Mouse (Mus musculus) testis, adult 2 months (tissue): ENCODE data around the gene Cd37. TPM values are rescaled to one million over a fixed set of nuclear protein-coding genes. Genes with fewer than 3 reads are reported as not detected.
A peak's percentile ranks its signal among the peaks of the same experiment; 100 is the strongest.

ENCODE experiments used
- H3K27ac ChIP-seq: fragments of 200-500 bp; 2 replicates; pipeline ENCODE4 v1.5.1; 2012; ENCODE audit warnings: low read depth, low read length; ENCODE audit not compliant: control insufficient read depth, insufficient read depth
- H3K27me3 ChIP-seq: fragments of 200-500 bp; 2 replicates; pipeline ENCODE4 v1.6.1; 2012; ENCODE audit warnings: mild to moderate bottlenecking, low read length, moderate library complexity; ENCODE audit not compliant: control insufficient read depth, insufficient read depth
- H3K36me3 ChIP-seq: fragments of 200-500 bp; 2 replicates; pipeline ENCODE4 v1.6.1; 2012; ENCODE audit warnings: mild to moderate bottlenecking, low read length; ENCODE audit not compliant: control insufficient read depth, insufficient read depth
- H3K4me1 ChIP-seq: fragments of 200-500 bp; 2 replicates; pipeline ENCODE4 v1.6.1; 2012; ENCODE audit warnings: low read length; ENCODE audit not compliant: control insufficient read depth, insufficient read depth
- H3K4me3 ChIP-seq: fragments of 200-500 bp; 2 replicates; pipeline ENCODE4 v1.5.1; 2012; ENCODE audit warnings: low read depth, mild to moderate bottlenecking, low read length, moderate library complexity, mixed read lengths; ENCODE audit not compliant: control insufficient read depth
- CTCF ChIP-seq: fragments of 200-500 bp; IDR thresholded peaks from 2 replicates; pipeline ENCODE4 v1.5.1; 2012; ENCODE audit warnings: low read depth, mild to moderate bottlenecking, inconsistent platforms, low read length, moderate library complexity; ENCODE audit not compliant: control insufficient read depth, insufficient read depth, insufficient replicate concordance
- POLR2A ChIP-seq: fragments of 200-500 bp; IDR thresholded peaks from 2 replicates; pipeline ENCODE4 v1.6.1; 2012; ENCODE audit warnings: low read depth, mild to moderate bottlenecking, inconsistent platforms, low read length, moderate library complexity; ENCODE audit not compliant: control insufficient read depth
- polyA plus RNA-seq: library from polyadenylated mRNA; depleted of rRNA; stranded (reverse); fragments of >200 nt; gene quantifications from 2 replicates; pipeline ENCODE4 v1.2.3, GENCODE M21; 2012

The Cd37 gene
- polyA plus RNA-seq, 1 experiment = 87.4 TPM

GRCm38 (mm10) chr7:45240633-45241388 is 1.9 kb upstream of the Cd37 start, which contains the start of gene Slc6a16:
Gene Slc6a16, plus strand, starts transcription at chr7:45241085.
- Histone ChIP-seq H3K36me3 (no peaks in the 10 kb centered on the region), H3K27me3 (no peaks in the 10 kb centered on the region), H3K4me1 (peaks cover 17% of the 10 kb centered on the region), H3K27ac (peak within 1 kb of the TSS; percentile 95), H3K4me3 (peak within 1 kb of the TSS; percentile 80)
- no peak for TF ChIP-seq CTCF
- TF ChIP-seq POLR2A = peak; percentile 23

DNA sequence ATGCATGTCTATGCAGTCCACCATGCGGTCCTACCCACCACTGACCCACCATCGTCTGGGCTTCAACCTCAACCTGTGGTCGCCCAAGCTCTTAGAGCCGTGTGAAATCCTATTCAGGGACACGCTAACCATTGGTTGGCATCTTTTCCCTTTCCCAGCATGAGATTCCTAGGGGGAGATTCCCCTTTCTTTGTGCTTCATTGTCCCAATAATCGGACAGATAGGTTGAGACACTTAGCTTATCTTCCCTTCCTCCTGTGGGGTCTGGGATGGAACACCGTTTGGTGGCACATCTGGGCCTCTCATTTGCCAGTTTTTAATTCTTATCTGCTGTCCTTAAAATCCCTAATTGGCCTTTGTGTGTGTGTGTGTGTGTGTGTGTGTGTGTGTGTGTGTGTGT is 1.2 kb upstream of the Cd37 start:
- peaks cover 19% of the 10 kb centered on the region for H3K4me1 ChIP-seq

GRCm38 (mm10) chr7:45237747-45238699 is 892 bp downstream of the Cd37 start:
- H3K4me1 ChIP-seq = peaks cover 31% of the 10 kb centered on the region
- peak overlapping the region; percentile 67 for H3K4me3 ChIP-seq
- TF ChIP-seq CTCF (no peak), POLR2A (no peak)
- H3K27ac ChIP-seq = no peak overlapping the region
- H3K27me3 ChIP-seq = no peaks in the 10 kb centered on the region
- no peaks in the 10 kb centered on the region for H3K36me3 ChIP-seq

More for the DNA sequence above, 1.2 kb upstream of the Cd37 start:
- no peak overlapping the region for H3K27ac ChIP-seq
- TF ChIP-seq CTCF (no peak), POLR2A (no peak)
- H3K4me3 ChIP-seq = no peak overlapping the region
- H3K36me3 ChIP-seq = no peaks in the 10 kb centered on the region
- no peaks in the 10 kb centered on the region for H3K27me3 ChIP-seq

DNA sequence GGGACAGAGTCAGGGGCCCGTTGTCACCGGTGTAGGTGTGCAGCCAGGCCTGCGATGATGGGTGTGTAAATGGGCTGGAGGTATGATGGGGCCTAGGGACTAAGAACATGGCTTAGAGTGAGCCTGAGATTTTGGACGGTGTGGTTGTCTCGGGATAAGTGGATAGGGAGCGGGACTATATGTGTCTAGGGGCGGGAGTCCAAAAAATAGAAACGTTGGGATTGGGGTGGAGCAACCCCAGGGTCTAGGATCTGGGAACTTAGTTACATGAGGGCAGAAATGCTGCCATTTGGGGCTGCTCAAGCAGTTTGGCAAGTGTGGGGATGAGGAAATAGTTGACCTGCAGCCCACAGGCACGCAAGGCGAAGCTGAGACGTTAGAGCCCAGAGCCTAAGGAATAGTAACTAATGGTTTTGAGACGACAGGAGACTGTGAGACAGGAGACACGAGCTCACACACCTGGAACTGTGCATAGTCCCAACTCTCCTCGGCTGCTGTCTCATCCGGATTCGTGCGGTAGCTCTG is 3.2 kb downstream of the Cd37 start:
- H3K27me3 ChIP-seq = no peaks in the 10 kb centered on the region
- no peak overlapping the region; the same call in 1 of the 2 replicates for H3K4me3 ChIP-seq
- no peaks in the 10 kb centered on the region for H3K36me3 ChIP-seq
- peaks cover 28% of the 10 kb centered on the region for H3K4me1 ChIP-seq
- H3K27ac ChIP-seq = no peak overlapping the region
- TF ChIP-seq CTCF (no peak), POLR2A (no peak)

DNA sequence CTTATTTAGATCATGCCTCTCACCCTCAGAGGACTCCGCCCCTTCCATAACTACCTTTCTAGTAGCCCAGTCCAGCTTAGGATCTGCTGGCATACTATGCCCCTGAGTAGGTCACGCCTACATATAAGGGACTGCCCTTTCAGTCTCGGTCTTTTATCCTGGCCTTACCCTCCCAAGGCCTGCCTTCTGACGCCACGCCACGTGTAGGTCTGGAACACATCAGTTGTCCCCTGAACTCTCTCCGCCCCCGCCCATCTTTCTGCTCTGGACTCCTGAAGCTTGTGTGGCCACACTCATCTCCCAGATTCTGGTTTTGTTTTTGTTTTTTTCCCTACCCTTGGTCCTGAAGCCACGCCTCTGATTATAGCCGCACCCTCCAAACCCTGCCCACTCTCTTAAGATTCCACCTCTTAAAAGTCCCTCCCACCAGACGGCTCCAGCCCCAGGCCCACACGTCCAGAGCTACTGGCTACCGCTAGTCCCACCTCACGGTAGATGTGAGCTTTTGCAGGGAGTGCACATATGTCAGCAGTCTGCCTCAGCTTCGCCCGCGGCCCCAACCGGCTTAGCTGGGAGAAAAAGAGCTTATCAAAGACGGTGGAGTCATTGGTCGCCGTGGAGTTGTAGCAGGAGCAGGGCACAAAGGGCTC is 3.9 kb downstream of the Cd37 start:
- Histone ChIP-seq H3K27ac (no peak overlapping the region), H3K4me3 (peak overlapping the region; percentile 40), H3K27me3 (no peaks in the 10 kb centered on the region), H3K36me3 (no peaks in the 10 kb centered on the region), H3K4me1 (peaks cover 27% of the 10 kb centered on the region)
- TF ChIP-seq CTCF = no peak
- no peak for TF ChIP-seq POLR2A

- Histone ChIP-seq H3K27me3 (no peaks in the 10 kb centered on the region), H3K4me3 (peak overlapping the region; percentile 35), H3K27ac (no peak overlapping the region), H3K4me1 (peaks cover 25% of the 10 kb centered on the region), H3K36me3 (no peaks in the 10 kb centered on the region)
- TF ChIP-seq POLR2A (no peak), CTCF (no peak)
Observed at GRCm38 (mm10) chr7:45234333-45234841, 4.5 kb downstream of the Cd37 start.
